Mouse (Mus musculus): ENCODE data around the gene Klra8.
"Not testable (repeated sequence)": the region's sequence is repeated elsewhere in the genome, so short reads cannot be mapped to it uniquely, and the experiment has no call there.

The Klra8 gene

GRCm38 (mm10) chr6:130129798-130130197, at the start of gene Klra8:
Gene Klra8, minus strand, starts transcription at chr6:130129898.
- not testable (repeated sequence) for DNase-seq

DNA sequence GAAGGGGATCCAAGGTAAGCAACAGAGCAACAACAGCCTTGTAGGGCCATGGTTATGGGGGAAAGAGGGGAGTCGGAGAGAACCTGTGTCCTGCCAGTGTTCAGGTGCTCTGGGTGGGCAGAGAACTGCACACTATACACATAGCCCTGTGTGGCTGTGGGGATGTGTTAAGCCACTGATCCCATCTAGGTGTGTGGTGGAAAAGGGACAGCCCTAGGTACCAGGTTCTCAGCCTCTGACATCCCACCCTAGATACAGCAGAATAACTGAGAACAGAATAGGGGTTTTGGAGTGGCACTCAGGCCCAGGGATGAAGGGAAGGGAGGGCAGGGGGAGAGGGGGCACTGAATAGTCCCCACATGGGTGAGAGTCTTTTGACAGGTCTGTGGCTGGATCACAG, 19.2 kb downstream of the Klra8 start:
- no peak for DNase-seq

DNA sequence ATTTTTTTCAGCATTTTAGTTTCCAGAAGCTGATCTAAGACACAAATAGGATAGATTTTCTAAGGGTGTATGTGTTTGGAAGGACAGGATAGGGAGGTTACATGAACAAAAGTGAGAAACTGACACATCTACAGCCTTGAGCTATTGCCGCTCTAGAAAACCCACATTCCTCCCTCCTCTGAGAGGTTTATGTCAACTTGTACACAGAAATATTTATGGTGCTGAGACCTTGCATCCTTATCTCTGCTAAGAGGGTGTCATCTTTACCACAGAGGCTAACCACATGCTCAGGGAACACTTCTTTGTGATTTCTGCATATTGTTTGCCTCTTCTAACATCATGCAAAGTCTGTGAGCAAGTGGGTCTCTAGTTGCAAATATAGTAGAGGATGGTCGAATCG, 27.0 kb downstream of the Klra8 start:
- DNase-seq = not testable (repeated sequence)

GRCm38 (mm10) chr6:130092336-130092948, 37.3 kb downstream of the Klra8 start:
- DNase-seq = no peak

- DNase-seq = not testable (repeated sequence)
These were observed 62.5 kb downstream of the Klra8 start, which contains the start of gene Klra4 for GRCm38 (mm10) chr6:130067171-130067570. Gene Klra4, minus strand, starts transcription at chr6:130067271.
